Mouse (Mus musculus): ENCODE measurements around the gene Trp53rkb. TPM values are rescaled to one million over a fixed set of nuclear protein-coding genes. Genes with fewer than 3 reads are reported as not detected.
"Not testable (repeated sequence)": the region's sequence is repeated elsewhere in the genome, so short reads cannot be mapped to it uniquely, and the experiment has no call there.

The Trp53rkb gene
- polyA plus RNA-seq, 1 experiment from 2014 or later = 3.2 TPM

- H3K9me3 ChIP-seq (ENCODE audit: control insufficient read depth, low read length) = no peaks in the 10 kb centered on the region
- no peak overlapping the region for H3K9ac ChIP-seq (ENCODE audit: low read length)
- no peaks in the 10 kb centered on the region for H3K27me3 ChIP-seq (ENCODE audit: control insufficient read depth, insufficient read depth, low read length)
- 11% methylated on average over 1 of the region's 2 CpGs for WGBS
- H3K27ac ChIP-seq (replicated peaks in 1 of 2; ENCODE audit: control insufficient read depth in 1 of 2, insufficient read depth in 1 of 2, low read depth in 2 of 2, low read length in 2 of 2) = no peak overlapping the region
- ATAC-seq (ENCODE audit: insufficient number of reproducible peaks, insufficient read depth, low FRiP score, low read depth) = no peak
- no peaks in the 10 kb centered on the region for H3K36me3 ChIP-seq (ENCODE audit: control insufficient read depth, insufficient read depth, low read length)
- H3K4me1 ChIP-seq (ENCODE audit: control insufficient read depth in 2 of 2, insufficient read depth in 2 of 2, low read length in 2 of 2) = no peaks in the 10 kb centered on the region; a peak in 1 of 4 replicates
- no peak overlapping the region for H3K4me3 ChIP-seq (ENCODE audit: control insufficient read depth in 1 of 2, insufficient read depth in 1 of 2, low read depth in 1 of 2, low read length in 2 of 2)
- no peak overlapping the region for H3K4me2 ChIP-seq (ENCODE audit: low read length)
These were observed 16.1 kb upstream of the Trp53rkb start for GRCm38 (mm10) chr2:166776272-166776671.

- Histone ChIP-seq H3K4me1 (ENCODE audit: control insufficient read depth in 2 of 2, insufficient read depth in 2 of 2, low read length in 2 of 2) (no peaks in the 10 kb centered on the region; a peak in 1 of 4 replicates), H3K4me3 (ENCODE audit: control insufficient read depth in 1 of 2, insufficient read depth in 1 of 2, low read depth in 1 of 2, low read length in 2 of 2) (no peak overlapping the region), H3K4me2 (ENCODE audit: low read length) (no peak overlapping the region), H3K9ac (ENCODE audit: low read length) (no peak overlapping the region), H3K36me3 (ENCODE audit: control insufficient read depth, insufficient read depth, low read length) (no peaks in the 10 kb centered on the region), H3K9me3 (ENCODE audit: control insufficient read depth, low read length) (no peaks in the 10 kb centered on the region), H3K27me3 (ENCODE audit: control insufficient read depth, insufficient read depth, low read length) (no peaks in the 10 kb centered on the region), H3K27ac (replicated peaks in 1 of 2; ENCODE audit: control insufficient read depth in 1 of 2, insufficient read depth in 1 of 2, low read depth in 2 of 2, low read length in 2 of 2) (no peak overlapping the region)
- WGBS = 79% methylated on average over 8 of the region's 8 CpGs
- ATAC-seq (ENCODE audit: insufficient number of reproducible peaks, insufficient read depth, low FRiP score, low read depth) = no peak
These were observed 12.4 kb upstream of the Trp53rkb start for GRCm38 (mm10) chr2:166779956-166780355.

GRCm38 (mm10) chr2:166780980-166781578, 11.3 kb upstream of the Trp53rkb start:
- Histone ChIP-seq H3K4me2 (ENCODE audit: low read length) (no peak overlapping the region), H3K4me3 (ENCODE audit: control insufficient read depth in 1 of 2, insufficient read depth in 1 of 2, low read depth in 1 of 2, low read length in 2 of 2) (no peak overlapping the region), H3K36me3 (ENCODE audit: control insufficient read depth, insufficient read depth, low read length) (no peaks in the 10 kb centered on the region), H3K27ac (replicated peaks in 1 of 2; ENCODE audit: control insufficient read depth in 1 of 2, insufficient read depth in 1 of 2, low read depth in 2 of 2, low read length in 2 of 2) (no peak overlapping the region), H3K9ac (ENCODE audit: low read length) (no peak overlapping the region), H3K9me3 (ENCODE audit: control insufficient read depth, low read length) (no peaks in the 10 kb centered on the region), H3K4me1 (ENCODE audit: control insufficient read depth in 2 of 2, insufficient read depth in 2 of 2, low read length in 2 of 2) (peaks cover 0 to 5% of the 10 kb centered on the region in 2 experiments; a peak in 2 of 4 replicates), H3K27me3 (ENCODE audit: control insufficient read depth, insufficient read depth, low read length) (no peaks in the 10 kb centered on the region)
- WGBS = 11% methylated on average over 9 of the region's 9 CpGs
- peak; percentile 13; the same call in 1 of the 2 replicates for ATAC-seq (ENCODE audit: insufficient number of reproducible peaks, insufficient read depth, low FRiP score, low read depth)

- Histone ChIP-seq H3K9ac (ENCODE audit: low read length) (no peak overlapping the region), H3K36me3 (ENCODE audit: control insufficient read depth, insufficient read depth, low read length) (no peaks in the 10 kb centered on the region), H3K4me1 (ENCODE audit: control insufficient read depth in 2 of 2, insufficient read depth in 2 of 2, low read length in 2 of 2) (peaks cover 4 to 6% of the 10 kb centered on the region in 2 experiments; a peak in 3 of 4 replicates), H3K4me3 (ENCODE audit: control insufficient read depth in 1 of 2, insufficient read depth in 1 of 2, low read depth in 1 of 2, low read length in 2 of 2) (no peak overlapping the region), H3K27ac (replicated peaks in 1 of 2; ENCODE audit: control insufficient read depth in 1 of 2, insufficient read depth in 1 of 2, low read depth in 2 of 2, low read length in 2 of 2) (no peak overlapping the region), H3K9me3 (ENCODE audit: control insufficient read depth, low read length) (no peaks in the 10 kb centered on the region), H3K27me3 (ENCODE audit: control insufficient read depth, insufficient read depth, low read length) (no peaks in the 10 kb centered on the region), H3K4me2 (ENCODE audit: low read length) (no peak overlapping the region)
- ATAC-seq (ENCODE audit: insufficient number of reproducible peaks, insufficient read depth, low FRiP score, low read depth) = no peak
- 80% methylated on average over 6 of the region's 6 CpGs for WGBS
These were observed 8.0 kb upstream of the Trp53rkb start for GRCm38 (mm10) chr2:166784376-166784775.

GRCm38 (mm10) chr2:166786353-166787004, 5.9 kb upstream of the Trp53rkb start:
- Histone ChIP-seq H3K9ac (ENCODE audit: low read length) (peak overlapping the region; percentile 79), H3K4me1 (ENCODE audit: control insufficient read depth in 2 of 2, insufficient read depth in 2 of 2, low read length in 2 of 2) (peaks cover 4 to 6% of the 10 kb centered on the region in 2 experiments; a peak in 3 of 4 replicates), H3K36me3 (ENCODE audit: control insufficient read depth, insufficient read depth, low read length) (no peaks in the 10 kb centered on the region), H3K4me2 (ENCODE audit: low read length) (peak overlapping the region; percentile 94), H3K27me3 (ENCODE audit: control insufficient read depth, insufficient read depth, low read length) (no peaks in the 10 kb centered on the region), H3K27ac (replicated peaks in 1 of 2; ENCODE audit: control insufficient read depth in 1 of 2, insufficient read depth in 1 of 2, low read depth in 2 of 2, low read length in 2 of 2) (no peak overlapping the region), H3K4me3 (ENCODE audit: control insufficient read depth in 1 of 2, insufficient read depth in 1 of 2, low read depth in 1 of 2, low read length in 2 of 2) (peak overlapping the region; percentile 68 to 79), H3K9me3 (ENCODE audit: control insufficient read depth, low read length) (no peaks in the 10 kb centered on the region)
- ATAC-seq (ENCODE audit: insufficient number of reproducible peaks, insufficient read depth, low FRiP score, low read depth) = peak; percentile 91
- under 1% methylated on average over 35 of the region's 35 CpGs for WGBS

GRCm38 (mm10) chr2:166791738-166792137, 593 bp upstream of the Trp53rkb start:
- Histone ChIP-seq H3K9me3 (ENCODE audit: control insufficient read depth, low read length) (no peaks in the 10 kb centered on the region), H3K9ac (ENCODE audit: low read length) (no peak overlapping the region), H3K4me2 (ENCODE audit: low read length) (no peak overlapping the region), H3K4me1 (ENCODE audit: control insufficient read depth in 2 of 2, insufficient read depth in 2 of 2, low read length in 2 of 2) (peaks cover 6 to 11% of the 10 kb centered on the region in 2 experiments), H3K36me3 (ENCODE audit: control insufficient read depth, insufficient read depth, low read length) (peaks cover 12% of the 10 kb centered on the region), H3K4me3 (ENCODE audit: control insufficient read depth in 1 of 2, insufficient read depth in 1 of 2, low read depth in 1 of 2, low read length in 2 of 2) (no peak overlapping the region), H3K27me3 (ENCODE audit: control insufficient read depth, insufficient read depth, low read length) (no peaks in the 10 kb centered on the region), H3K27ac (replicated peaks in 1 of 2; ENCODE audit: control insufficient read depth in 1 of 2, insufficient read depth in 1 of 2, low read depth in 2 of 2, low read length in 2 of 2) (no peak overlapping the region)
- ATAC-seq (ENCODE audit: insufficient number of reproducible peaks, insufficient read depth, low FRiP score, low read depth) = no peak
- 72% methylated on average over 5 of the region's 5 CpGs for WGBS

- under 1% methylated on average over 64 of the region's 76 CpGs for WGBS
- H3K27me3 ChIP-seq (ENCODE audit: control insufficient read depth, insufficient read depth, low read length); H3K9me3 ChIP-seq (ENCODE audit: control insufficient read depth, low read length); H3K4me1 ChIP-seq (ENCODE audit: control insufficient read depth in 2 of 2, insufficient read depth in 2 of 2, low read length in 2 of 2): not testable (repeated sequence)
- Histone ChIP-seq H3K4me2 (ENCODE audit: low read length) (peak overlapping the region; percentile 83), H3K4me3 (ENCODE audit: control insufficient read depth in 1 of 2, insufficient read depth in 1 of 2, low read depth in 1 of 2, low read length in 2 of 2) (peak overlapping the region; percentile 78 to 90), H3K9ac (ENCODE audit: low read length) (peak overlapping the region; percentile 87), H3K36me3 (ENCODE audit: control insufficient read depth, insufficient read depth, low read length) (peaks cover 30% of the 10 kb centered on the region), H3K27ac (replicated peaks in 1 of 2; ENCODE audit: control insufficient read depth in 1 of 2, insufficient read depth in 1 of 2, low read depth in 2 of 2, low read length in 2 of 2) (peak overlapping the region; percentile 83 to 89)
- ATAC-seq (ENCODE audit: insufficient number of reproducible peaks, insufficient read depth, low FRiP score, low read depth) = peak; percentile 87
These were observed 1.3 kb downstream of the Trp53rkb start for GRCm38 (mm10) chr2:166793542-166794214.
